Mouse (Mus musculus): ENCODE results near the gene Rcn2.
"Not testable (repeated sequence)": the region's sequence is repeated elsewhere in the genome, so short reads cannot be mapped to it uniquely, and the experiment has no call there.

The Rcn2 gene

GRCm38 (mm10) chr9:56041372-56042180, at the start of gene Rcn2:
Gene Rcn2 (plus strand): TSS chr9:56041845.
- CTCF ChIA-PET = interaction anchor here (0.5 kb wide), 1 partner anchor 18 kb away, joined by 3 read pairs; no protein-coding TSS in a partner anchor

- CTCF ChIA-PET = not testable (repeated sequence)
These were observed 37.0 kb upstream of the Rcn2 start for GRCm38 (mm10) chr9:56004679-56005078.

- CTCF ChIA-PET = no interaction called here
These were observed 31.2 kb upstream of the Rcn2 start, which contains the start of gene 4930563M21Rik for GRCm38 (mm10) chr9:56010450-56010849. Gene 4930563M21Rik (minus strand): TSS chr9:56010550.

GRCm38 (mm10) chr9:56024772-56025171, 16.9 kb upstream of the Rcn2 start:
- CTCF ChIA-PET = no interaction called here

- CTCF ChIA-PET = no interaction called here
These were observed 14.4 kb upstream of the Rcn2 start for GRCm38 (mm10) chr9:56027292-56027691.

GRCm38 (mm10) chr9:56032219-56032618, 9.4 kb upstream of the Rcn2 start:
- CTCF ChIA-PET = no interaction called here

- CTCF ChIA-PET = interaction anchor here (0.5 kb wide), 1 partner anchor 17 kb away, joined by 3 read pairs; no protein-coding TSS in a partner anchor
These were observed 556 bp downstream of the Rcn2 start for GRCm38 (mm10) chr9:56042181-56042621.

- CTCF ChIA-PET = no interaction called here
These were observed 12.2 kb downstream of the Rcn2 start for GRCm38 (mm10) chr9:56053796-56054195.

- CTCF ChIA-PET = no interaction called here
These were observed 14.5 kb downstream of the Rcn2 start for GRCm38 (mm10) chr9:56056147-56056546.

- CTCF ChIA-PET = no interaction called here
These were observed 20.7 kb downstream of the Rcn2 start for GRCm38 (mm10) chr9:56062336-56062735.

- CTCF ChIA-PET = no interaction called here
These were observed 23.4 kb downstream of the Rcn2 start for GRCm38 (mm10) chr9:56065011-56065410.

GRCm38 (mm10) chr9:56067964-56068363, 26.3 kb downstream of the Rcn2 start:
- CTCF ChIA-PET = no interaction called here

- CTCF ChIA-PET = no interaction called here
These were observed 27.0 kb downstream of the Rcn2 start for GRCm38 (mm10) chr9:56068630-56069029.

- CTCF ChIA-PET = interaction anchor here (0.6 kb wide), 1 partner anchor 128 kb away, joined by 3 read pairs; no protein-coding TSS in a partner anchor
These were observed 31.2 kb downstream of the Rcn2 start for GRCm38 (mm10) chr9:56072861-56073260.

- CTCF ChIA-PET = interaction anchor here (1.2 to 2.1 kb wide), 2 partner anchors 17 to 54 kb away, joined by 3 to 7 read pairs; no protein-coding TSS in a partner anchor
These were observed 33.2 kb downstream of the Rcn2 start for GRCm38 (mm10) chr9:56074863-56075262.

GRCm38 (mm10) chr9:56075264-56075663, 33.6 kb downstream of the Rcn2 start:
- CTCF ChIA-PET = interaction anchor here (0.5 to 2.1 kb wide), 3 partner anchors 17 to 338 kb away, joined by 3 to 7 read pairs (median 3); no protein-coding TSS in a partner anchor

GRCm38 (mm10) chr9:56075901-56076620, 34.4 kb downstream of the Rcn2 start:
- CTCF ChIA-PET = interaction anchor here (0.5 to 2.1 kb wide), 3 partner anchors 16 to 337 kb away, joined by 3 to 7 read pairs (median 3); no protein-coding TSS in a partner anchor

GRCm38 (mm10) chr9:56079587-56079986, 37.9 kb downstream of the Rcn2 start:
- CTCF ChIA-PET = no interaction called here

- CTCF ChIA-PET = no interaction called here
These were observed 44.9 kb downstream of the Rcn2 start for GRCm38 (mm10) chr9:56086524-56086923.

- CTCF ChIA-PET = interaction anchor here (0.8 to 1.6 kb wide), 2 partner anchors 12 to 14 kb away, joined by 4 read pairs; no protein-coding TSS in a partner anchor
These were observed 48.3 kb downstream of the Rcn2 start, which contains the start of gene Pstpip1 for GRCm38 (mm10) chr9:56089778-56090520. Gene Pstpip1 (plus strand): TSS chr9:56089962.

GRCm38 (mm10) chr9:56090546-56091225, 49.0 kb downstream of the Rcn2 start:
- CTCF ChIA-PET = interaction anchor here (0.8 to 2.2 kb wide), 3 partner anchors 11 to 15 kb away, joined by 4 to 7 read pairs (median 4); no protein-coding TSS in a partner anchor
